Mouse (Mus musculus) erythroblast, embryonic 14.5 days (primary cell): Measurements from ENCODE around the gene Dgat2.

Experiments used
- GATA1 ChIP-seq: IDR thresholded peaks from 2 replicates; pipeline ENCODE4 v1.6.1; 2012; ENCODE audit warnings: low read length, inconsistent platforms, mixed read lengths
- TAL1 ChIP-seq: IDR thresholded peaks from 3 replicates; pipeline ENCODE4 v1.6.1; 2012; ENCODE audit warnings: low read length, inconsistent platforms, mixed read lengths

- TF ChIP-seq TAL1 = no peak
- TF ChIP-seq GATA1 = no peak
Observed at GRCm38 (mm10) chr7:99140511-99140910, 42.0 kb downstream of the Dgat2 start.
